Mouse (Mus musculus): ENCODE measurements around the gene Tle2.

Tle2 gene

DNA sequence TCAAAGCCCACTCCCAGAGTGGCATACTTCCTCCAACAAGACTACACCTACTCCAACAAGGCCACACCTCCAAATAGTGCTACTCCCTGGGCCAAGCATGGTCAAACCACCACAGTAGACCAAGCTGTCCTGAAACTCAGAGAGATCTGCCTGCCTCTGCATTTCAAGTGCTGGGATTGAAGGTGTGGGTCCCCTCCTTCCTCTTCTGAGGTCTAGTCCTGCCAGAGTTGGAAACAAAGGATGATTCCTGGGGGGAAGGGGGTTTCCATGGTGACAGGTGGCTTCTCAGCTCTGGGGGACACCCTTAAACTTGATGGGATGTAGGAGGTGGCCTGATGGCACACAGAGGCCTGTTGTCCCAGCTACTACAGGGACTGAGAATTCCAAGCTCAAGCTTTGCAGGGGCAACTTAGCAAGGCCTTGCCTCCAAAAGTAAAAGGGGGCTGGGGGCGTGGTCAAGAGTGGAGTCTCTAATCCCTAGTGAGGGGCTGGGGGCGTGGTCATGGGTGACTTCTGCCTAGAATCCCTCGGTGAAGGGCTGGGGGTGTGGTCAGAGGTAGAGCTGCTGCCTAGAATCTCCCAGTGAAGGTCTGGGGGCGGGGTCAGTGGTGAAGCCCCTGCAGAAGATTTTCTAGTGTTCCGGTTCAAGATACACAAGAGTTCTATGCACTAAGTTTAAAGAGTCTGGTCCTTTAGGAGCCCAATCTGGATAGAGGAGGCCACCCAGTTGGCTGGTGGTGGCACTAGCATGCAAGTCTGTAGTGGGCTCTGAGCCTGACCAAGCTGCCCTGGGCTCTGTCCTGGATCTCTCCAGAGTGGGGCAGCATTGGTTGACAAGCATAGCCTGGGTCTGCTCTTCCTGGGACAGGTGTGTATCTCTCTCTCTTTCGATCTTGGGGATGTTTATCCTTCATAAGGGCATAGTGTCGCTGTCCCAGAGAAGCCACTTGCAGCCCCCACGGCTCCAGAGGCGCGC is at the start of gene Tle2:
Gene Tle2 (plus strand): TSS at position 481 of the 976 bp plus-strand sequence.
- DNase-seq (ENCODE audit: low spot score in 2 of 2), result no peak

DNA sequence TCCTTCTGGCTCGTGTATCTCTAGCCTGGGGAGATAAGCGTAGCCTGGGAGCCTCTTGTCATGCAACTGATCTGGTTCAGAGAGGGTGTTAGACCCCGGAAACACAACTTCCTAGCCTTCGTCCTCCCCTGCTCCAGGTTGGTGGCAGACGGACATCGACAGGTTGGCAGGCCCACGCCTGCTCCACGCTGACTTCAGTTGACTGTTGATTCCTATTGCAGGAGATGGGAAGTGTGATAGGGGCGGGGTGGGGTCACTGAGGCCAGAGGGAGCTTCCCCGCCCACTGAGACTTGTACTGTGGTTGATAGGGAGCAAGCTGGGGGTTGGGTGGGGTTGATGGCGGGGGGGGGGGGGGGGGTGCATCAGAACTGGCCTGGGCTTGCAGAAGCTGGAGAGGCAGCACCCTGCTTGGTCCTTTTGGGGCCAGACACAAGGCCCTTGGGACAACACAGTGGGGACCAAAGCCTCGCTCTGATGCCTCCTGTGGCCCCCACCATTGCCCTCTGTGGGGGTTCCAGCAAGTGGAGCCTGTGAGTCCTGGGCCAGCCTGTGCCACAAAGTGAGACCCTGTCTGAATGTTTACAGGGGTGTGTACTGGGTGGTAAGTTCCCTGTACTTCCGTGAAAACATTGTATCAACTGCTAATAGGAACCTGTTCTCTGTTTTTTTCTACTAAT is 49.2 kb upstream of the Tle2 start:
- DNase-seq (ENCODE audit: low spot score in 2 of 2), result no peak

- peak; percentile 71 to 77 for DNase-seq (ENCODE audit: low spot score in 2 of 2)
Measured at GRCm38 (mm10) chr10:81526779-81527178, 47.6 kb upstream of the Tle2 start.

DNA sequence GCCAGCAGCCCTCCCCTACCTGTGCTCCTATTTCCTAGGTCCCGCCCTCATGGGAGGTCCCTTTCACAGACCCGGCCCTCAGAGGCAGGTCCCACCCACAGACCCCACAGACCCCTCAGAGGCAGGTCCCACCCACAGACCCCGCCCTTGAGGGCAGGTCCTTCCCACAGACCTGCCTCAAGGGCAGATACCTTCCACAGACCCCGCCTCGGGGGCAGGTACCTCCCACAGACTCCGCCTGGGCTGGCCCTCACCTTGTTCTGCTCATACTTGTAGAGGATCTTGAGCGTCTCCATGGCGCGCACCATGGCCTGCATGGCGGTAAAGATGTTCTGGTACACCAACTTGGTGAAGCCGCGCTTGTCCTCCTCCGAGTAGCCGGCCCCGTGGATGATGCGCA is 39.5 kb upstream of the Tle2 start:
- DNase-seq (ENCODE audit: low spot score in 2 of 2), result no peak

DNA sequence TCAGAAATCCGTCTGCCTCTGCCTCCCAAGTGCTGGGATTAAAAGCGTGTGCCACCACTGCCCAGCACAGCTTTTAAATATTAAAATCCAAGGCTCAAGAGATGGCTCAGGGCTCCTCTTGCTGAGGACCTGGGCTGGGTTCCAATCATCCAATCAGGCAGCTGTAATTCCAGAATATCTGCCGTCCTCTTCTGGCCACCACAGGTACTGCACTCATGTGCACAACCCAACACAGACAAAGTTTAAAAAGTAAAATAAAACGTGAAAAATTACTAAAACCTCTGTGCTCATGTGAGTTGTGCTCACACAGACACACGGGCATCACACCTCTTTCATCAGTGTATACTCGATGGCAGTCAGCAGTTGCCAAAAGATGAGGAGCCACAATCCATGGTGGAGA is 37.6 kb upstream of the Tle2 start:
- no peak for DNase-seq (ENCODE audit: low spot score in 2 of 2)

- DNase-seq (ENCODE audit: low spot score in 2 of 2), result no peak
Measured at GRCm38 (mm10) chr10:81537429-81537828, 36.9 kb upstream of the Tle2 start.

- no peak for DNase-seq (ENCODE audit: low spot score in 2 of 2)
Measured at GRCm38 (mm10) chr10:81538321-81539048, 35.9 kb upstream of the Tle2 start.

DNA sequence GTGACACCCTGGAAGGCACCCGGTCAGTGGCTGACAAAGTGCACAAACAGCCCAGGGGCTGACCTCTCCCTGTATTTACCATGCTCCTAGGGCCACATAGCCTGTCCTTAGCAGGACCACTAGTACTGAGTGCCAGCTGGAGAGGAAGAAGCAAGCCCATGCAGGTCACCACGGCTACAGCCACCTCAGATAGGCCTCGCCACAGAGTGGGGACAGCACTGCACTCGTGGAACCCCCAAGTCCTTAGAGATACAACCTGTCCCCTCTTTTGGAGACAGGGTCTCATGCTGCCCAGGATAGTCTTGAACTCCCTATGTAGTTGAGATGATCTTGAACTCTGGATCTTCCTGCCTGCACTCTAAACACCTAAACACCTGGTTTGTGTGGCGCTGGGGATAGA is 33.0 kb upstream of the Tle2 start:
- no peak for DNase-seq (ENCODE audit: low spot score in 2 of 2)

GRCm38 (mm10) chr10:81541803-81542202 is 32.6 kb upstream of the Tle2 start:
- no peak for DNase-seq (ENCODE audit: low spot score in 2 of 2)

DNA sequence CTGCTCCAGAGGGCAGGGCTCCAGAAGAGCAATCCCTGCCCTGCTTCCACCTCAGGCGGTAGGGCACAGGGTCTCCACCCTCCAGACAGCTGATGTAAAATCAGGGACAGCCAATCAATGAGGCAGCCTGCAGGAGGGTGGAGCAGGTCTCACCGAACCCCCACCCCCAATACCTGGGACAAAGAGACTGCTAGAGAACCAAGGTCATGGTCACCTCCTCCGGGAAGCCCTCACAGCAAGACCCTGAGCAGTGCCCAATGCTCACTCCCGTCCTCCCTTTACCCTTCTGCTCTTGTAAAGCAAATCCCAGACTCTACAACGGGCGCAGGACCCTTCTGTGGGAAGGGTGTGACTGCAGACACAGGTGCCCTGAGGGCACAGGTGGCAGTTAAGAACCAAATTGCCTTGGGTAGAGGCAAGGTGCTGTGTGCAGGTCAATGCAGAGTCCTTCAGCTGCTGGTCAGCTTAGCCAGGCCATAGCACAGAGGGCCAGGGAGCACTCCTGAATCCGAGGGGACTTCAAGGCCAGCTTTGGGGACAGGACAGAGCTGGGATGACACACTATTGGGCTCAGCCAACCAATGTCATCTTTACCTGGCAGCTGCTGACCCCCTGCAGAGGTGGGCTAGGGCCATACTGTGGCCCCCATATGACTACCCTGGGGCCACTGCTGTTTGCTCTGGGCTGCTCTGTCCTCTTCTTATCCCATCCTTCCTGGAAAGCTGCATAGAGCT is 31.5 kb upstream of the Tle2 start:
- no peak for DNase-seq (ENCODE audit: low spot score in 2 of 2)

- no peak for DNase-seq (ENCODE audit: low spot score in 2 of 2)
Measured at GRCm38 (mm10) chr10:81543633-81544032, 30.7 kb upstream of the Tle2 start.

DNA sequence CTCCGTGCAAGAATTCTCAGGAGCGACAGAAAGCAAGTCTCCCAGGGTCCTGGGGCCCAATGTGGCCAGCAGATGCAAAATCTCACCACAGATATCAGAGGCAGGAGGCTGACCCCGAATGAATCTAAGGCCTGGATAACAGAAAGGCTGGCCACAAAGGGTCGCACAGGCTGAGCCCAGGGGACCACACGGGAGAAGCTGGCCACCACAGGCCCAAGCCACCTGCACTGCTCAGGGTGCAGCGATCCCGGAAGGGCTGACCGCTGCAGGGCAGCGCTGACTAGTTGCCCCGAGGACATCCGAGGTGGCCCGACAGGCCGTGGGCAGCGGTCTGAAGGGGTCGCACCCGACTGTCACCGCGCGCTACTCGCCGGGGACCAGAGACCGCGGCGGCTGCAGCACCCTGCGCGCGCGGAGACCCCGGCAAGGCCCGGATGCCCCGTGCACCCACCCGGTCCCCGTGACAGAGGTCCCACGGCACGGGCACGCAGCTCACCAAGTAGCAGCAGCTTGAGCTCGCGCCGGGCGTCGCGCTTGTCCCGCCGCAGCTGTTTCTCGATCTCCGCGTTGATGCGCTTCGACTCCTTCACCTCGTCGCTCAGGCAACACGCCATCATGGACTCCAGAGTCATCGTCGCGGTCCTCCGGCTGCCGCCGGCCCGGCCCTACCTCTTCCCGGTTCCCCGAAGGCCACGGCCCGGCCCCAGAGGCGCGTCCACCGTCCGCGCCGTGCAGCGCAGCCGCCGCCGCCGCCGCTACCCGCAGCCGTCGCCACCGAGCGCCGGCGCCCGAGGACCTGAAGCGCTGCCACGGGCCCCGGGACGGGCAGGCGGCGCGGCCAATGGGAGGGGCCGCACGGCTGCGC is 29.8 kb upstream of the Tle2 start:
- no peak for DNase-seq (ENCODE audit: low spot score in 2 of 2)

DNA sequence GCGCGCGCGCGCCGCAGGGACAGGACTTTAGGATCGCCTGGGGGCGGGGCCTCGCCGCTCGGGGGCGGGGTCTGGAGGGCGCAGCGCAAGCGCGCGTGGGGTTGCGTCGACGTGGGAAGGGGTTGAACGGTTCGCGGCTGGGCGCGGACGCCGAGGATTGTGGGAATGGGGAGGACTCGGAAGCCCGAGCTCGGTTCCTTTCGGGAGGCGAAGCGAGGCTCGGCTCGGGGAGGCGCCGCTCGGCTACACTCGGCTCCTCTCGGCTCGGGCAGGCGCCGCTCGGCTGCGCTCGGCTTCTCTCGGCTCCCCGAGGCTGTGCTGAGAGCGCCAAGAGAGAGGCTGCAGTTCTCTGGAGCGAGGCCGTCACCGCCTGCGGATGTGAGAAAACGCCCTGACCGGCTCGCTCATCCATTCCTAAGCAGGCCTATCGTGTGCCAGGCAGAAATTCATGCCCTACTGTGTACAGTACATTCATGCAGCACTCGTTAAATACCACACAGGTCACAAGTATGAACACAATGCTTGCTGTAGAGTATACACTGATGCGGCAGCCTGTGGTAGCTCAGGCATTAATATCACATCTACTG is 29.1 kb upstream of the Tle2 start, which contains the start of gene Gna11:
Gene Gna11 (minus strand): TSS at position 30 of the 587 bp plus-strand sequence.
- peak; percentile 99 for DNase-seq (ENCODE audit: low spot score in 2 of 2)

GRCm38 (mm10) chr10:81546332-81546731 is 28.0 kb upstream of the Tle2 start:
- DNase-seq (ENCODE audit: low spot score in 2 of 2), result no peak

DNA sequence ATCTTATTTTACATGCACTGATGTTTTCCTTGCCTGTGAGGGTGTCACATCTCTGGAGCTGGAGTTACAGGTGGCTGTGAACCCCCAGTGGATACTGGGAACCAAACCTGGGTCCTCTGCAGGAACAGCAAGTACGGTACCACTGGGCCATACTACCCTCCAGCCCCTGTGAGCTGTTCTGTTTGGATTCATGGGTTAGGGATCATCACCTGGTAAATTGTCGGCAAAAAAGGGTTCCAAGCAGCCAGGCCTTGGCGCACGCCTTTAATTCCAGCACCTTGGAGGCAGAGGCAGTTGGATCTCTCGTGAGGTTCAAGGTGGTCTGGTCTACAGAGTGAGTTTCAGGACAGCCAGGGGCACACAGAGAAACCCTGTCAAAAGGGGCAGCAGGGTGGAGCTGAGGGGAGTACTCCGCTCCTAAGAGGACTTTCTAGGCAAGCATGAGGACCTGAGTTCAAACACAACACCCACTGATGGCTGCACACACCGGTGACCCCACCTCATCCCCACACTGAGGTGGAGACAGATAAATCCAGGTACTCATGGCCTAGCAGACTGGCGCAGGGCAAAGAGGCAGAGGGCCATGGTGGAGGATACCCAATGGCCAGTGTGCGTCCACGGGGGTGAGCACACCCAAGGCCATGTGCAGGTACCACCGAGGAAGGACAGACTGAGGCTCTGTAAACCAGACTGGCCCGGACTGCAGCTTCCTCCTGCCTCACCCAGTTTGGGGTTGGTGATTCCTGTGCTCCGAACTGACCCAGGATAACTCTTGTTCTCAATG is 27.4 kb upstream of the Tle2 start:
- DNase-seq (ENCODE audit: low spot score in 2 of 2), result no peak

GRCm38 (mm10) chr10:81548944-81549343 is 25.4 kb upstream of the Tle2 start:
- no peak for DNase-seq (ENCODE audit: low spot score in 2 of 2)

DNA sequence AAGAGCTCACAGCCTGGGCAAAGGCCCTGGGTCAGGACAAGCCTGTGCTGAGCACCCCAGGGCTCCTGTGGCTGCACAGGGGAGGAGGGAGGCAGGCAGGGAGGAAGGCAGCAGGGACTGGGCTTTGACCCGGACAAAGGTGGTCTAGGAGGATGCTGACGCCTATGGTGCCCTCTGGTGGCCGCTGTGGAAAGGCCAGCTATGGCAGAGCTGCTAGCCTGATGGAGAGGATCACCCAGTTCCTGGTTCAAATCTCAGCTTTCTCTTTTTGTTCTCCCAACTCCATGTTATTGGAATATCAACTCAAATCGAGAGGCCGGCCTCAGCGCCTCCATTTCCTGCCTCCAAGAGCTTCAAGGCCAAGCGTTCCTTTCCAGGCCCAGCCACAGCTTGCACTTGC is 24.1 kb upstream of the Tle2 start:
- no peak for DNase-seq (ENCODE audit: low spot score in 2 of 2)

GRCm38 (mm10) chr10:81551597-81552102 is 22.7 kb upstream of the Tle2 start:
- peak; percentile 83 for DNase-seq (ENCODE audit: low spot score in 2 of 2)

GRCm38 (mm10) chr10:81553232-81553631 is 21.1 kb upstream of the Tle2 start:
- no peak for DNase-seq (ENCODE audit: low spot score in 2 of 2)
